Mouse (Mus musculus) Patski (cell line): ENCODE results near the gene Acsbg1. TPM values are rescaled to one million over a fixed set of nuclear protein-coding genes. Genes with fewer than 3 reads are reported as not detected.
A peak's percentile ranks its signal among the peaks of the same experiment; 100 is the strongest.
"Not testable (repeated sequence)": the region's sequence is repeated elsewhere in the genome, so short reads cannot be mapped to it uniquely, and the experiment has no call there.

Experiments used
- ATAC-seq: fragments of 100-300 bp; one replicate; pipeline ENCODE4 v1.8.0; 2021
- CTCF ChIA-PET: fragments of 350-600 bp; sonication (Branson Sonifier 250); formaldehyde crosslinking; loops from one replicate; lab custom pipeline; 2022; ENCODE audit warnings: inconsistent platforms; lab: Charles Lee
- POLR2A ChIA-PET: fragments of 350-600 bp; sonication (Branson Sonifier 250); formaldehyde crosslinking; loops from one replicate; lab custom pipeline; 2022; ENCODE audit warnings: antibody characterized with exemption, inconsistent platforms; lab: Charles Lee
- DNase-seq: peaks from one replicate; pipeline ENCODE4 v3.0.0-alpha.2; 2011; ENCODE audit warnings: low read depth, low spot score
- H3K27me3 ChIP-seq: fragments of 371-371 bp; one replicate; pipeline ENCODE4 v1.5.1; 2021
- CTCF ChIP-seq: fragments of 100-300 bp; IDR thresholded peaks from one replicate; pipeline ENCODE4 v1.5.1; 2021
- in situ Hi-C: fragments of 300-500 bp; cut with MboI; formaldehyde crosslinking; loops from 3 replicates; pipeline ENCODE4 v1.11.1; 2018; ENCODE audit warnings: low pct_unique_long_range_greater_than_20kb, mixed read lengths
- polyA plus RNA-seq: library from polyadenylated mRNA; unstranded; gene quantifications from one replicate; pipeline ENCODE4 v1.2.3, GENCODE M21; 2021

Acsbg1 gene
- polyA plus RNA-seq, 1 experiment from 2014 or later, result 1.9 TPM

DNA sequence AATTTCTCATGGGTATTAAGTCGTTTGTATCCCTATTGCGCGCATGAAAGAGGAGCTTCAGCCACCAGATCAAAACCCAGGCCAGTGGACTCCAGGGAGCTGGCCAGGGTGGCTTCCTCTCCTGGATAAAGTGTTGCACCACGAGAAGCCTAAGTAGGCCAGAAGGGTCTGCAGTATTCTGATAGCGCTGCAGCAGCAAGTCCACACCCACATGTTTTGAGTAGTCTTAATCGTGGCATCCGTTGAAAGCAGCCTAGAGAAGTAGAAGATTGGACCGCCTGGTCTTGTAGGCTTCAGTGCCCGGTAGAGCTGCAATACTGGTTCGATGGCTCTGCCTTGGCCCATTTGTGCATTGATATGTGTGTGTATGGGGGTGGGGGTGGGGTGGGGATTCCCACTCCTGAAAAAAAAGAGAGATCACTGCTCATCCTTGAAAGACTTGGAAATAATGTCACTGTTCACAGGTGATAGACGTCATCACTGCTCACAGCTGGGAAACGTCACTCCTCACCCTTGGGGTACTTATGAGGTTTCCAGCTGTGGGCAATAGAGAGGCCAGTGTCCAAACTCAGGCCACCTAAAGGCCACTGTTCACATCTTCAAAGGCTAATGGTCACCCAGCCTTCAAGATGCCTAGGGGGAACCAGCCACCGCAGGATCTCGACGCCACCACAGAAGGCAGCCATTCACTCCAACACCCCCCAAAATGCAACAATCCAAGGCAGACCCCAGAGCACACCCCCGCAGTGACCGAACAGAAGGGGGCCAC is 36.8 kb upstream of the Acsbg1 start, which contains the start of gene Dnaja4:
Dnaja4 (plus strand) TSS at position 556 of the 769 bp plus-strand sequence.
- TF ChIP-seq CTCF, result no peak
- DNase-seq (no peak), ATAC-seq (no peak)
- CTCF ChIA-PET, result interaction anchor here (1.5 kb wide), 1 partner anchor 13 kb away, joined by 4 read pairs; no protein-coding TSS in a partner anchor
- POLR2A ChIA-PET, result interaction anchor here (0.5 to 1.7 kb wide), 3 partner anchors 26 to 298 kb away, joined by 3 to 4 read pairs (median 3); no protein-coding TSS in a partner anchor
- in situ Hi-C loops, result no loop called here
- H3K27me3 ChIP-seq, result peaks cover 2% of the 10 kb centered on the region

GRCm38 (mm10) chr9:54691241-54691805 is 29.7 kb upstream of the Acsbg1 start:
- in situ Hi-C loops, result not testable (repeated sequence)

DNA sequence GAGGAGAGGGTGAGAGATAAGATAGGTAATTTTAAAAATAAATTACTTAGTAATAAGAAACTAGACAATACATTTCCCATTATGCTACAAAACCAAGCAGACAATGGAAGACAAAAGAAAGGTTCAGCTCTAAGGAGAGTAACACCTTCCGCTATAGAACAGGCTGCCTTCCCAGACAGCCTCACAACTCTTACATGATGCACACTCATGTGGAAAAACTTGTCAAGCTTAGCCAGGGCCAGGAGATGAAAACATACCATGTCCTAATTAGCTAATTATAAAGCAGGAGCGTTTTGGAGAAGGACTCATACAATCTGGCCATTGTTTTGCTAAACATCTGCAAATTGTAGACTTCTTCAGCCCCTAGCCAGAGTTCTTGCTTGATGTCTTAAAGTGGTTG is 29.0 kb upstream of the Acsbg1 start:
- POLR2A ChIA-PET, CTCF ChIA-PET, in situ Hi-C loops, ATAC-seq, DNase-seq: not testable (repeated sequence)
- peaks cover 22% of the 10 kb centered on the region for H3K27me3 ChIP-seq

More at GRCm38 (mm10) chr9:54691241-54691805, 29.7 kb upstream of the Acsbg1 start:
- ATAC-seq, DNase-seq, CTCF ChIA-PET: not testable (repeated sequence)
- peaks cover 22% of the 10 kb centered on the region for H3K27me3 ChIP-seq
- POLR2A ChIA-PET, result interaction anchor here (0.6 kb wide), 1 partner anchor 680 kb away, joined by 3 read pairs; no protein-coding TSS in a partner anchor

DNA sequence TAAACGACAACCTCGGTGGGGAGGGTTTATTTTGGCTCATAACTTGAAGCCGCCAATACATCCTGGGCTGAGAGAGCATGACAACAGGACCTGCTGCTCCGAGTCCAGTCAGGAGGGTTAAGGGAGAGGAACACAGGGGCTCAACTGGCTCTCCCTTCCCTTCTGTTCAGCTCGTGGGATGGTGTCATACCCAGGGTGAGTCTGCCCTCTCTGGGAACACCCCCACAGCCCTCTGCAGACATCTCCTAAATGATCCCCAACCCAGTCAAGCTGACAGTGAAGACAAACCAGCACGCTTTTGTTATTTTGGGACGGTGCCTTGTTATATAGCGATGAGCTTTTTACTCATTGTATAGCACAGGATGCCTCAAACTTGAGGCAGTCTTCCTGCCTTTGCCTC is 27.8 kb upstream of the Acsbg1 start:
- CTCF ChIA-PET, result no interaction called here
- no peak for ATAC-seq
- POLR2A ChIA-PET, result no interaction called here
- no peak for DNase-seq
- no peak for TF ChIP-seq CTCF
- in situ Hi-C loops, result no loop called here
- H3K27me3 ChIP-seq, result peaks cover 22% of the 10 kb centered on the region

GRCm38 (mm10) chr9:54687246-54688236 is 25.9 kb upstream of the Acsbg1 start:
- in situ Hi-C loops, result no loop called here
- ATAC-seq, result no peak
- H3K27me3 ChIP-seq, result peaks cover 13% of the 10 kb centered on the region
- DNase-seq, result no peak
- TF ChIP-seq CTCF, result no peak
- ChIA-PET POLR2A (interaction anchor here (0.6 kb wide), 1 partner anchor 63 kb away, joined by 3 read pairs; no protein-coding TSS in a partner anchor), CTCF (interaction anchor here (1.0 to 1.1 kb wide), 2 partner anchors 11 to 23 kb away, joined by 3 to 4 read pairs; no protein-coding TSS in a partner anchor)

GRCm38 (mm10) chr9:54683814-54684605 is 22.3 kb upstream of the Acsbg1 start:
- peaks cover 3% of the 10 kb centered on the region for H3K27me3 ChIP-seq
- no peak for TF ChIP-seq CTCF
- in situ Hi-C loops, result no loop called here

GRCm38 (mm10) chr9:54682846-54683245 is 21.2 kb upstream of the Acsbg1 start:
- in situ Hi-C loops, result no loop called here
- CTCF ChIA-PET, result interaction anchor here (1.0 kb wide), 1 partner anchor 70 kb away, joined by 3 read pairs; no protein-coding TSS in a partner anchor
- DNase-seq (no peak), ATAC-seq (no peak)
- POLR2A ChIA-PET, result interaction anchor here (0.6 kb wide), 1 partner anchor 75 kb away, joined by 3 read pairs; no protein-coding TSS in a partner anchor
- H3K27me3 ChIP-seq, result no peaks in the 10 kb centered on the region
- TF ChIP-seq CTCF, result no peak

More at GRCm38 (mm10) chr9:54683814-54684605, 22.3 kb upstream of the Acsbg1 start:
- DNase-seq (no peak), ATAC-seq (no peak)
- ChIA-PET CTCF (no interaction called here), POLR2A (no interaction called here)

DNA sequence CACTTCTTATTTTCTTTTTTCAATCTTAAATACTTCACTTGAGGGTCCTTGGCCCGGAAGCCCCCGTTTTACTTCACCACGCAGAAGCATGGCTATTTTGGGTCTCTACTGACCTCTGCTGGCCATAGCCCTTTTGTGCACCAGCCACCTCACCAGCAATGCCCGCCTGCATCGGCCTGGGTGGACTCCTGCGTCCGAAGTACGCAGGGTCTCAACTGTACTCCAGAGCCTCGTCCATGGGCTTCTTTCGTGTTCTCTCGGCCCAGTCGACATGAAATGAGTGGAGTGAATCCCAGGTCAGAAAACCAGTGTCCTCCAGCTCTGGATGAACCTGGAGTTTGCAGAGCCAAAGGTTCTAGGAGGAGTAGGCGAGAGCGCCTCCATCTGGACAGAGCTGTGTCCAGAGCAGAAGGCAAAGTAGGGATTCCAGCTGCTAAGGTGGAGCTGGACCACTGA is 14.9 kb upstream of the Acsbg1 start:
- ChIA-PET CTCF (interaction anchor here (0.6 to 3.3 kb wide), 20 partner anchors 8 to 230 kb away, joined by 3 to 40 read pairs (median 5); partner anchors contain the start of gene Acsbg1), POLR2A (no interaction called here)
- TF ChIP-seq CTCF, result peak; percentile 90
- no peak for DNase-seq
- in situ Hi-C loops, result loop anchor here (10.0 kb wide), 1 partner anchor 242 kb away; no protein-coding TSS in a partner anchor
- H3K27me3 ChIP-seq, result no peaks in the 10 kb centered on the region
- ATAC-seq, result peak; percentile 61

DNA sequence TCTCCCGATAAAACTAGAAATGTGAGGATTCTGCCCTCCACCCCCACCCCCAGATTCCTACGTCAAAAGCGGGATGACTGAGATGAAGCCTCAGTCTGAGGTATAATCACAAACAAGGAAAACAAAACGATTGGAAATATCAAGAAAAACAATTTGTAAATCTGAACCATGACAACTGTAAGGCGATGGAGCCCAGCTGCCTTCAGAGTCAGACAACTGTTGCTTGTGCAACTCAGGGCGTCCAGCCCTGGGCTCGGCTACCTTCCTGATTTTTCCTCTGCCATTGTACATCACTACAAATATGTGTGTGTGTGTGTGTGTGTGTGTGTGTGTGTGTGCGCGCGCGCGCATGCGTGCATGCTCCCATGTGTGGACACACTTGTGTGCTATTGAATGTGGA is 12.2 kb upstream of the Acsbg1 start:
- ChIA-PET POLR2A (interaction anchor here (0.5 kb wide), 1 partner anchor 20 kb away, joined by 4 read pairs; no protein-coding TSS in a partner anchor), CTCF (interaction anchor here (1.3 kb wide), 1 partner anchor 49 kb away, joined by 4 read pairs; no protein-coding TSS in a partner anchor)
- H3K27me3 ChIP-seq, result no peaks in the 10 kb centered on the region
- ATAC-seq, result no peak
- in situ Hi-C loops, result loop anchor here (5.0 to 10.0 kb wide), 2 partner anchors 57 to 239 kb away; no protein-coding TSS in a partner anchor
- TF ChIP-seq CTCF, result no peak
- no peak for DNase-seq
